Mouse (Mus musculus) heart, postnatal 0 days (tissue): ENCODE measurements around the gene Zfp319. TPM values are rescaled to one million over a fixed set of nuclear protein-coding genes. Genes with fewer than 3 reads are reported as not detected.

ENCODE experiments used
- ATAC-seq: fragments of 200-750 bp; cut with Nextera tagmentation; 2 replicates; pipeline ENCODE4 v1.8.0; 2017; ENCODE audit warnings: low read depth, moderate number of reproducible peaks, moderate library complexity; ENCODE audit not compliant: insufficient read depth
- DNase-seq: peaks from one replicate; pipeline ENCODE4 v3.0.0-alpha.2; 2016; ENCODE audit warnings: low spot score
- H3K27ac ChIP-seq: fragments of 300-500 bp; sonication (generic); 2 replicates; pipeline ENCODE4 v1.5.1; 2014; ENCODE audit warnings: low read depth, mild to moderate bottlenecking
- H3K27me3 ChIP-seq: fragments of 300-500 bp; sonication (generic); 2 replicates; pipeline ENCODE4 v1.6.1; 2014; ENCODE audit warnings: low read length, mixed read lengths; ENCODE audit not compliant: control insufficient read depth, insufficient read depth
- H3K36me3 ChIP-seq: fragments of 300-500 bp; sonication (generic); replicated peaks from 2 replicates; pipeline ENCODE4 v1.6.1; 2014; ENCODE audit warnings: low read length, mixed read lengths; ENCODE audit not compliant: control insufficient read depth, insufficient read depth
- H3K4me1 ChIP-seq: fragments of 300-500 bp; sonication (generic); 2 replicates; pipeline ENCODE4 v1.6.1; 2014; ENCODE audit warnings: antibody characterized with exemption; ENCODE audit not compliant: control insufficient read depth, insufficient read depth
- H3K4me2 ChIP-seq: fragments of 300-500 bp; sonication (generic); 2 replicates; pipeline ENCODE4 v1.6.1; 2014; ENCODE audit warnings: low read depth, mild to moderate bottlenecking, low read length, moderate library complexity
- H3K4me3 ChIP-seq: fragments of 300-500 bp; sonication (generic); 2 replicates; pipeline ENCODE4 v1.5.1; 2014; ENCODE audit warnings: low read depth, low read length
- H3K9ac ChIP-seq: fragments of 300-500 bp; sonication (generic); replicated peaks from 2 replicates; pipeline ENCODE4 v1.6.1; 2014; ENCODE audit warnings: low read depth, low read length, mixed read lengths
- H3K9me3 ChIP-seq: fragments of 300-500 bp; sonication (generic); replicated peaks from 2 replicates; pipeline ENCODE4 v1.6.1; 2016; ENCODE audit warnings: low read length; ENCODE audit not compliant: control insufficient read depth
- CTCF ChIP-seq: IDR thresholded peaks from 2 replicates; pipeline ENCODE4 v1.5.1; 2016; ENCODE audit warnings: antibody characterized with exemption, control low read depth, low read depth
- EP300 ChIP-seq: IDR thresholded peaks from 2 replicates; pipeline ENCODE4 v1.6.1; 2016; ENCODE audit warnings: antibody characterized with exemption, low read depth
- WGBS: fragments of 180-500 bp; shearing (Covaris S2); extraction: QIAGEN DNeasy Blood & Tissue Kit; methylation state at CpG from one replicate; pipeline ENCODE4 v1.1.7; 2014; 5-methylcytosine and 5-hydroxymethylcytosine counted together
- polyA plus RNA-seq: library from polyadenylated mRNA; unstranded; fragments of >200 nt; fragmentation: Nextera tagmentation; extraction: Ambion mirVana; gene quantifications from 2 replicates; pipeline ENCODE4 v1.2.1, GENCODE M21; 2015
- total RNA-seq: library from RNA; depleted of rRNA; stranded (reverse); fragments of >200 nt; gene quantifications from 2 replicates; pipeline ENCODE4 v1.2.3, GENCODE M21; 2014; ENCODE audit warnings: low replicate concordance

Gene Zfp319
- total and polyA plus RNA-seq, 2 experiments from 2014 or later, result 3.6 to 7.8 TPM

DNA sequence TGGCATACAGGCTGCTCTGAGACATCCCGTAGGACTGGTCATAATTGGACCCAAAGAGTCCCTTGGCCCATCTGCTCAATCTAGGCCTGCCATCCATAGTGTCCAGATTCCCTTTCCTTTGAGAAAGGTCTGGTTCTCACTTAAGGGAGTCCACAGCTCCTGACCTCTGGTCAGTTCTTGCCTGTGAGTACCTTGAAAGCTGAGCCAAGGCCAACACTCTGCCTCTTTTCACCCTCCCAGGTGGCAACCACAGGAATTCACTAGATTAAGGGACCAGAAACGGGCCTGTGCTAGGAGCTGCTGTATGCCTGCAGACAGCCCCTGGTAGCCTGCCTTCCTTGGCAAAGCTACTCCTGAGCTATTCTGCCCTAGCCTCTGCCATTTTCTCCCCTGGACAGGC lies 22.9 kb upstream of the Zfp319 start:
- no peak overlapping the region for H3K27ac ChIP-seq
- H3K36me3 ChIP-seq, result no peaks in the 10 kb centered on the region; the same call in 1 of the 2 replicates
- WGBS, result 38% methylated on average over 2 of the region's 2 CpGs
- H3K4me1 ChIP-seq, result peaks cover 68% of the 10 kb centered on the region
- peak overlapping the region; percentile 92 for H3K9ac ChIP-seq
- H3K4me3 ChIP-seq, result peak overlapping the region; percentile 83
- TF ChIP-seq CTCF, result no peak
- no peak for TF ChIP-seq EP300
- ATAC-seq (no peak), DNase-seq (no peak)
- peak overlapping the region; percentile 76 for H3K4me2 ChIP-seq
- no peaks in the 10 kb centered on the region for H3K27me3 ChIP-seq
- no peaks in the 10 kb centered on the region for H3K9me3 ChIP-seq

DNA sequence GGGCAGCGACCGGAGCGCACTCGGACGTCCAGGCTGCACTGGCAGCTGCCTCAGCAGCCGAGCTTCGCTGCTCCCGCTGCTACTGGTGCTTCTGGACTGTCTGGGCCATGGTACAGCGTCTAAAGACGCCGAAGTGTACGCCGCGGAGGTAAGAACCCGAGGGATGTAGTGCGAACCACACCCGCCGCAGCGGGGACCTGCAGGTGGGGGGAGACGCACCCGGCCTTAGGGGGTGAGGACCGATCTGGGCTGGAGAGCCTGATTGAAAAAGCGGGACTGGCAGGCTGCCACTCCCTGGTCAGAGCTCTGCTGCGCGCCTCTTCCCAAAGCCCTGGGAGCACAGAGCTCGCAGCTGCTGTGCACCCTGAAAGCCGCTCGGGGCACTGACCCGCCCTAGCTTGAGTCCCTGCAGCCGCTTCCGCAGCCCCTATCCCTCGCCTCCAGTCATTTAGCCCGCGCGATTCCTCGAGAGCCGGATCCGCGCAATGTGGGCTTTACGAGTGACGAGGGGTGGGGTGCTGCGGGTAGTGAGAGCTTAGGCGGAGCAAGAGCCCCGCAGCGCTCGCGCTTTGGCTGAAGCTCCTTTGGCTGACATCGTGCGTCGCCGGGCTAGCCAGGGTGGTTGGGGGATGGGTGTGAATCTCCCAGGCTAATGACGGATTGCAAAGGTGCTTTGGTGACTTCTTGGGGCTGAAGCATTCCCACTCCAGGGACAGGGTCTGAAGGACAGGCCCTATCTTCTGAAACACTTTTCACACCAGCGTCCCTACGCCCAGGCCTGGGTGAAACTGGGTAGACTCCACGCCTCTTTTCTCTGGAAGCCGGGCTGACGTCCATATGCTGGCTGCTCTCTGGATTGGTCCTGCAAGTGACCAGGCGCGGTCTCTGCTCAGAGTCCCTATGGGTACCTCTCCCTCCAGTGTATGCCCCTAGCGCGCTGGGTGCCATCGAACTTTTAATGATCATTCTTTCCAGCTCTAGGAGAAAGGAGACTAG lies 21.4 kb upstream of the Zfp319 start:
- WGBS, result 2% methylated on average over 62 of the region's 62 CpGs
- no peak for TF ChIP-seq EP300
- no peak for TF ChIP-seq CTCF
- H3K9ac ChIP-seq, result peak overlapping the region; percentile 92
- H3K4me2 ChIP-seq, result peak overlapping the region; percentile 76
- peak overlapping the region; percentile 83 for H3K4me3 ChIP-seq
- H3K9me3 ChIP-seq, result no peaks in the 10 kb centered on the region
- DNase-seq (no peak), ATAC-seq (peak; percentile 35)
- peaks cover 68% of the 10 kb centered on the region for H3K4me1 ChIP-seq
- H3K27me3 ChIP-seq, result no peaks in the 10 kb centered on the region
- H3K27ac ChIP-seq, result peak overlapping the region; percentile 92
- no peaks in the 10 kb centered on the region; the same call in 1 of the 2 replicates for H3K36me3 ChIP-seq

DNA sequence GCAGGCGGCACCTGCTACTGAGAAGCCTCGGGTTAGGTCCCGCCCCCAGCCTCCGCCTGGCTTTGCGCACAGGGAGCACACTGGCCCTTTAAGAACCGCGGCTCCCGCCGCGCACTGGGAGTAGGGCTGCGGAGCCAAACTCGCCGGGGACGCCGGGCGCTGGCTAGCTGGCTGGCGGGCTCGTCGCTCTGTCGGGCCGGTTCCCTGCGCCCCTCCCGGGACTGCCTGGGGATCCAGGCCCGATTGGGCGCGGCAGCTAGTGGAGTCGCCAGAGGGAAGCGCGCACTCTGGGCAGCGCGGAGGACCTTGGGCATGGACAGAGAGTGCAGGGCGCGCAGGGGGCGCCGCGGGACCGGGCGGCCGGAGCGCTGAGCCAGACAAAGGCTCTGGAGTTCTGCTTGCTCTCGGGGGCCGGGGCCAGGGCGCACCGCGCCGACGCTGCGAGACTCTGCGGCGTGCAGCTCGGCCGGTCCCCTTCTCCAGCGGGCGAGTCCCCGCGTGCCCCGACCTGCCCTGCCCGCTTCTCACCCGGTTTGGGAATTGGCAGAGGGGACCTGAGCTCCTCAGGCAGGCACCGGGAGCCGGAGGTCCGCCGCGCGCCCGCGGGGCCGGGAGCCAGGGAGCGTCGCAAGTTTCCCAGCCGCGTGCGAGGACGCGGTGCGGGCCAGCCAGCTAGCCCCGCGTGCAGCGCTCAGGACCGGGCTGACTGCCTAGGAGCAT lies 20.6 kb upstream of the Zfp319 start, which contains the start of gene Mmp15:
Mmp15 (plus strand) TSS at position 118 of the 720 bp plus-strand sequence.
- DNase-seq (peak; percentile 81), ATAC-seq (peak; percentile 83)
- H3K4me2 ChIP-seq, result peak within 1 kb of the TSS; percentile 76
- peak within 1 kb of the TSS; percentile 92 for H3K9ac ChIP-seq
- H3K9me3 ChIP-seq, result no peaks in the 10 kb centered on the region
- peak within 1 kb of the TSS; percentile 83 for H3K4me3 ChIP-seq
- H3K36me3 ChIP-seq, result no peaks in the 10 kb centered on the region; the same call in 1 of the 2 replicates
- H3K27ac ChIP-seq, result peak within 1 kb of the TSS; percentile 92
- H3K4me1 ChIP-seq, result peaks cover 62% of the 10 kb centered on the region
- under 1% methylated on average over 73 of the region's 80 CpGs for WGBS
- TF ChIP-seq EP300 (no peak), CTCF (peak; percentile 5; the same call in 1 of the 2 replicates)
- H3K27me3 ChIP-seq, result no peaks in the 10 kb centered on the region

DNA sequence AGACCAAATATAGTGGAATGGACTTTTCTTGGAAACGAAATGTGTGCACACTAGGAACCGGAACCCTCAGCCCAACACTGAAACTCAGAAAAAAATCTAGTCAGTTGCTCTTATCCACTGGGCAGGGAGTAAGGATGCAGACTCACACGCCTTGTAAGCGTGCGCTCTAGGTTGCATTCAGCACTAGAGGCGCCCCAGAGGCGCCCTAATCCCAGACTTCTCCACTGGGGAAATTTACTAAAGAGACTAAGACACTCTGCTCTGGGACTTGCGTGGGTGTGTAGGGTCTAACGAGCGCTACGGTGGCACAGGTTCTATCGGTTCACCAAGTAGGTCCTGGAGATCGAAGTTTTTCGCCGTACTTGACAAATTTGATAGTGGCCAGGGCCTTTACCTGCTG lies 19.7 kb upstream of the Zfp319 start:
- Histone ChIP-seq H3K27me3 (no peaks in the 10 kb centered on the region), H3K9me3 (no peaks in the 10 kb centered on the region), H3K27ac (peak overlapping the region; percentile 92), H3K4me3 (peak overlapping the region; percentile 83), H3K4me1 (peaks cover 60% of the 10 kb centered on the region), H3K9ac (peak overlapping the region; percentile 92), H3K4me2 (peak overlapping the region; percentile 76), H3K36me3 (no peaks in the 10 kb centered on the region; the same call in 1 of the 2 replicates)
- ATAC-seq, result peak; percentile 38
- 1% methylated on average over 15 of the region's 15 CpGs for WGBS
- DNase-seq, result peak; percentile 67
- TF ChIP-seq EP300 (no peak), CTCF (peak; percentile 35; the same call in 1 of the 2 replicates)
